Mouse (Mus musculus): Measurements from ENCODE around the gene Arhgap45.
A peak's percentile ranks its signal among the peaks of the same experiment; 100 is the strongest.

Gene Arhgap45

GRCm38 (mm10) chr10:79986963-79987362, 29.5 kb upstream of the Arhgap45 start:
- peak; percentile 49 for DNase-seq (ENCODE audit: low spot score)

DNA sequence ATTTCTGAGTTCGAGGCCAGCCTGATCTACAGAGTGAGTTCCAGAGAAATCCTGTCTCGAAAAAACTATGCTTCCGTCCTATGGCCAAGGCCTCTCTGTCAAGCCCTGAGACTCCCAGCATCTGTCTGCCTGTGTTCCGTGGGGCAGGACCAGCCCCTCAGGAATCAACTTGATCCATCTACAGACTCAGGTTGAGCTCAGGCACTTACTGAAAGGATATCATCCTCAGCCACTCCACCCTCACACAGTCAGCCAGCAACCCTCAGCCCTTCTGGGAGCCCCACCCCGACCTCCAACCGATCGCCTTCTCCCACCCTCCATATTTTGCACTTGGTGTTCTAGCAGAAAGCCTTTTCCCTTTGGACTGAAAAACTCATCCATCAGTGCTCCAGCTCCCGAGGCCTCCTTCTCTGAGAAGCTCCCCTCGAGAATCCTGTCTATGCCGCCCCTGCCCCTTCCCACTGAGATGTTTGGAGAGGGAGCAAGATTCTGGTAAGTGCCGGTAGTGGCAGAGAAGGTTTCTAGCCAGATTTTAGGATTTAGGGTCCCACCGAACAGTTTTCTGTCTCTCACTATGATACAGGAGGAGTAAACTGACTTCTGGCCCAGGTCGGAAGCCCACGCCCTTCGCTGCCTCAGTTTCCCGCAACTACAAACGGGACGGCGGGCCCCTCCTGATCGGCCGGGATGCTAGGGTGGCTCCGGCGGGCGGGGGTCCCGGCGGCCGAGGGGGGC, 28.5 kb upstream of the Arhgap45 start:
- no peak for DNase-seq (ENCODE audit: low spot score)

- DNase-seq (ENCODE audit: low spot score), result no peak
Measured at GRCm38 (mm10) chr10:79988506-79989271, 27.8 kb upstream of the Arhgap45 start, which contains the start of gene Cnn2. Gene Cnn2, plus strand, starts transcription at chr10:79988584.

DNA sequence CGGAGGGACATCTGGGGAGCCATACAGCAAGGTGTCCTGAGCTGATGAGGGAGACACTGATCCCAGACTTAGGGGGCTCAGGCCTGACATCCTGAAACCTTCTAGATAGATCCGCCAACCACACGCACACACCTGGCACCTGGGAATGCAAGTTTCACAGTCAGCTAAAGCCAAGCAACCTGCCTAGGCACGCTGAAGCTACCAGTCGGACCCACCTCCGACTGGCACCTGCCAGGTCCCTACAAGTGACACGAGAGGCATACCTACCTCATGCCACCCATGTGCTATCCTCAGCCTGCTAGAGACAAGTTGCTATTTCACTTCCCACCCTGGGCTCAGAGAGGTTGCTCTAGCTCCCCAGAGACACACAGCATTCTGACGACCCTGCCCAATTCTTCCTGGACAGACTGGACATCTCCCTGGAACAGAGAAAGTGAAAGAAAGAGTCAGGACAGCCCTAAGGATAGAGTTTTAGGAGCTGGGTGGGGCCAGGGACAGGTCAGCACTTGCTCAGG, 27.1 kb upstream of the Arhgap45 start:
- DNase-seq (ENCODE audit: low spot score), result no peak

DNA sequence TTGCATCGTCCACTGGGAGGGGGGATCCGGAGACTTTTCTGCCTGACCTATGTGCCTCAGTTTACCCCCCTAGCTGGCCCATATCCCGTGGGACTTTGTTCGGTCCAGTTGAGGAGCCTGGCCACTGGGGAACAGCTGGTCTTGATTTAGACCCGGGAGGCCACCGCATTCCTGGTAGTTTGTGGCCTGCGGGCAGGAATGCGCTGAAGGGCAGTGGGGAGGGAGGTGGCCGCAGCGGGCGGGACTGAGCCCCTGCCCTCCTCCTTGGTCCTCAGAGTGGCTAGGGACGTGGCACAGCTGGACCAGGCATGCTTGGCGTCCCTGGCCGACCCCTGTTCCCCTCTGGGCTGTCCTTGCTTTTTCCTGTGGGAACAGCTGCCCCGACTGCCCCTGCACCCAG, 26.6 kb upstream of the Arhgap45 start:
- DNase-seq (ENCODE audit: low spot score), result no peak

DNA sequence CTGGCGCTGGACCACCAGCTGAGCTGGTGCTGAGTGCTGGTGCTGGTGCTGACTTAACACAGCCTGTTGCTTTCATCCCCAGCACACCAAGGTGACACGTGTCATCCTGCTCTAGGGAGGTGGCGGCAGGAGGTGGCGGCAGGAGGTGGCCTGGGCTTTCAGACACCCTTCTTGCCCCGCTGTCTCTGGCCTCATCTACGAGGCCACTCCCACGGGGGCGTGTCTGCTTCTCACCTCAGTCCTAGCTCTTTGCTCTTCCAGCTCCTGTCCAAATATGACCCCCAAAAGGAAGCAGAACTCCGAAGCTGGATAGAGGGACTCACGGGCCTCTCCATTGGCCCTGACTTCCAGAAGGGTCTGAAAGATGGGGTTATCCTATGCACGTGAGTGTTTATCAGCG, 25.4 kb upstream of the Arhgap45 start:
- no peak for DNase-seq (ENCODE audit: low spot score)

DNA sequence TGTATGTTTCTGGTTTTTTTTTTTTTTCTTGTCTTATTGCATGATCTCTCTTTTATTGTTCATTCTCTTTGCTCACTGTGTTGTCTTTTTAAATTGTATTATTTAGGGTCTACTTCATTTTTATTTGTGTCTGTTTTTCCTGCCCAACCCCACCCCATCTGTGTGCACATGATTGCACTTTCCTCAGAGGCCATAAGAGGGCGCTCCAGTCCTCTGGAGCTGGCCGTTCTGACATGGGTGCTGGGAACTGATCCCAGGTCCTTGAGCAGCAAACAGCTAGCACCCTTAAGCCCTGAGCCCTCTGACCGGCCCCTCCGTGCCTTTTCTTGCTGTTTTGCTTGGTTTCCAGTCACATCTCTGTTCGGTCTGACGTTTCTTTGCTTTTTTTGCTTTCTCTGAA, 24.9 kb upstream of the Arhgap45 start:
- no peak for DNase-seq (ENCODE audit: low spot score)

DNA sequence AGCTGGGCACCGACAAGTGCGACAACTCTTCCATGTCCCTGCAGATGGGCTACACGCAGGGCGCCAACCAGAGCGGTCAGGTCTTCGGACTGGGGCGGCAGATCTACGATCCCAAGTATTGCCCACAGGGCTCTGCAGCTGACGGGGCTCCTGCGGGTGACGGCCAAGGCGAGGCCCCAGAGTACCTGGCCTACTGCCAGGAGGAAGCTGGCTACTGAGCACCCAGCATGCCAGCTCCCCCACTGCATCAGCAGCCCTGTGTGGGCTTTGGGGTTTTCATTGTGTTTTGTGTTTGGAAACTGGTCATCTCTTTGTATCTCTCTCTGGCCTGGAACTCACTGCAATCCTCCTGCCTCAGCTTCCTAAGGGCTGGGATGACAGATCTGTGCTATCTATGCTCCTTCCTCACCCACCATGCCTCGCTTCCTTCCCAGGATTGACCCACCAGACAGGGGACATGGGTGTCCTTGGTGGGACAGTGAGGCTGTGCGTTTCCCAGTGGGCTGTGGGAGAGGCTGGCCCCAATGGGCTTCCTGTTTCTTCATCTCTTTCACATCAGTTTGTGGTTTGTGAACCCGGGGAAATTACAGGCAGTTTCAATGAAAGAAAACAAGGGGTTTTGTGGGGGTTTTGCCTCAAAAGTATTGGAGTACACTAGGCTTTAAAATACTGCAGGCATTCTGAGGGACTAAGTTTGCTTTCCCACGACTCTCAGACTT, 21.9 kb upstream of the Arhgap45 start:
- no peak for DNase-seq (ENCODE audit: low spot score)

DNA sequence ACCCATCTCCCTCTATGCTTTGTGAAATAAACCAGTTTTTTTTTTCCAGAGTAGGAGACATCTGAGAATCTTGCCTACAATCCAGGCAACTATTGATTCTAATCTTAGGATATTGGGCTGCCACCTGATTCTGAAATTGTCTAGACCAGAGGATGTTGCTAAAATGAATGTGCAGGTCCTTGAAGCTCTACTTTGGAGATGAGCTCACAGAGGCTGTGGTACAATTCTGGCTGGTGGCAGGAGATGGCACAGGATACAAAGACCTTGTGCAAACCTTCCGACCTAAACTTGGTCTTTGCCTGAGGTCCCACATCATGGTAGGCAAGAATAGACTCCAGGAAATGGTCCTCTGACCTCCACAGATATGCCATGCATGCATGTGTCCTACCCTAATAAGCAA, 20.8 kb upstream of the Arhgap45 start:
- no peak for DNase-seq (ENCODE audit: low spot score)

DNA sequence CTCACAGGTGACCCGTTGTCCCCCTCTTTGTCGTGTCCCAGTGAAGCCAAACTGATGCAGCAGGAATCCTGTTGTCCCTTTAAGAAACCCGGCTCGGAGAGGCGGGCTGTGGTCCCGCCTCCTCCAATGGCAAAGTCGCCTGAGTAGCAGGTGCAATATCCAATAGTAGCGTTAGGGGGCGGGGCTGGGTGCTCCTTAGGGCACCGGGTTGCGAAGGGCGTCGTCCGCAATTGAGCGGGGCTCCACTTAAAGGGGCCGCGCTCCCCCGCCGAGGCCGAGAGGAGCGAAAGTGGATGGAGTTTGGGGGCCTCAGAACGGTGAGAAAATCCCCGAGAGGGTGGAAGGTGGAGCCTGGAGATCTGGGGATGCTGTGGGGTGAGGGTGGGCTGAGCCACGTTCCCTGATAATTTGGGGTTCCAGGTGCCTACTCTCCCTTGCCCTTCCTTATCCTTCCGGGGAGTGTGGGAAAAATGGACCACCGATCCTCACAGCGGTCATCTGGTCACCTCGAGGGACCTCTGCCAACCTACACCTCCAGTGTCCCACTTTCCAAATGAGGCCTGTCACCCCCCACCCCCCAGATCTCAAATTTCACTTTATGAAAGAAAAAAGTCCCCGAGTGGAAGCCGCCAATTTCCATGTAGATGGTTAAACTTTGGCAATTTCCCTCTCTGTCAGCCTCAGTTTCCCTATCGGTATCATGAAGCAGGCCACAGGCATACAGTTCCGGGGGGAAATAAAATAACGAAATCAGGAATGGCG, 20.0 kb upstream of the Arhgap45 start, which contains the start of gene Abca7:
Abca7 (plus strand) TSS at position 223 of the 762 bp plus-strand sequence.
- peak; percentile 90 for DNase-seq (ENCODE audit: low spot score)

DNA sequence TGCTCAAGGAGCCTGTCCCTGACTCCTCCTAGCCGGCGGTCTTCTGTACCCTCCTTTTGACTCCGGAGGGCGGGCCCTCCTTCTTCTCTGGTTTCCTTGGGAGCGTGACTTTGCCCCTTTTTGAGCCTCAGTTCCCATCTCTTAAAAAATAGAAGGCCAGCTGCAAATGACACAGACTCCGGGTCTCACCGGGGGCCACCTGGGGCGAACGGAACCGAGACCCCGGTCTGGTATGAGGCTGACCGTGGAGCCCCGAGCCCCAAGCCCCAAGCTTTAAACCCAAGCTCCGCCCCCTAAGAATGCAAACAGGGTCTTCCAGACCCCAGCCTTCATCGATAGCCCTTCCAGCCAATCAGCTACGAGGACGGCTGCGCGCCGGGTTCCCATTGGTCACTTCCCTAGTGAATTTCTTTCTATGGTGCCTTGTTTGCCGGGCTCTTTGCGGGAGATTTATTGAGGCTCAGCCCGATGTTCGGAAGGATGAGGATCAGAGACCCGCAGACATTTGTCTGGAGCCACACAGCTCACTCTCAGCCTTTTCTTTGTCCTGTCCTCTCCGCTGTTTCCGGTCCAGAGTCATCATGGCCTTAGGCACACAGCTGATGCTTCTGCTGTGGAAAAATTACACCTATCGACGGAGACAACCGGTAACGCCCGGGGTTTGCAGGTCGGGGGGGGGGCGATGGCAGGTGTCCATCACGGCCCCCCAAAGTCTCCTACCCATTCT, 19.3 kb upstream of the Arhgap45 start:
- DNase-seq (ENCODE audit: low spot score), result no peak

- peak; percentile 74 for DNase-seq (ENCODE audit: low spot score)
Measured at GRCm38 (mm10) chr10:79997819-79998218, 18.6 kb upstream of the Arhgap45 start.

DNA sequence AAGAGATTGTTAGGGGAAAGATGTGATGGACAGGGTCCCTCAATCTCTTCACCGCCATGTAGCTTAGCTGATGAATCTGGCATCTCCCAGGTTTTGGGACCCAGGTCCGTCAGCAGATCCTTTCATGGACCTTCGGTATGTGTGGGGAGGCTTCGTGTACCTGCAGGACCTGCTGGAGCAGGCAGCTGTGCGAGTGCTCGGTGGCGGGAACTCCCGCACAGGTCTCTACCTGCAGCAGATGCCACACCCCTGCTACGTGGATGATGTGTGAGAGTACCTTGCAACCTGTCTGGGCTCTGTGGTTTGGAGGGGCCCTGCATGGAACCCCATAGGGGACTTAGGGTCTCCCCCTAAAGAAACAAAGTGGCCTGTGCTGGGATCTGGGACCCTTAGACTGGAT, 14.5 kb upstream of the Arhgap45 start:
- no peak for DNase-seq (ENCODE audit: low spot score)

GRCm38 (mm10) chr10:80002829-80003228, 13.6 kb upstream of the Arhgap45 start:
- DNase-seq (ENCODE audit: low spot score), result no peak

DNA sequence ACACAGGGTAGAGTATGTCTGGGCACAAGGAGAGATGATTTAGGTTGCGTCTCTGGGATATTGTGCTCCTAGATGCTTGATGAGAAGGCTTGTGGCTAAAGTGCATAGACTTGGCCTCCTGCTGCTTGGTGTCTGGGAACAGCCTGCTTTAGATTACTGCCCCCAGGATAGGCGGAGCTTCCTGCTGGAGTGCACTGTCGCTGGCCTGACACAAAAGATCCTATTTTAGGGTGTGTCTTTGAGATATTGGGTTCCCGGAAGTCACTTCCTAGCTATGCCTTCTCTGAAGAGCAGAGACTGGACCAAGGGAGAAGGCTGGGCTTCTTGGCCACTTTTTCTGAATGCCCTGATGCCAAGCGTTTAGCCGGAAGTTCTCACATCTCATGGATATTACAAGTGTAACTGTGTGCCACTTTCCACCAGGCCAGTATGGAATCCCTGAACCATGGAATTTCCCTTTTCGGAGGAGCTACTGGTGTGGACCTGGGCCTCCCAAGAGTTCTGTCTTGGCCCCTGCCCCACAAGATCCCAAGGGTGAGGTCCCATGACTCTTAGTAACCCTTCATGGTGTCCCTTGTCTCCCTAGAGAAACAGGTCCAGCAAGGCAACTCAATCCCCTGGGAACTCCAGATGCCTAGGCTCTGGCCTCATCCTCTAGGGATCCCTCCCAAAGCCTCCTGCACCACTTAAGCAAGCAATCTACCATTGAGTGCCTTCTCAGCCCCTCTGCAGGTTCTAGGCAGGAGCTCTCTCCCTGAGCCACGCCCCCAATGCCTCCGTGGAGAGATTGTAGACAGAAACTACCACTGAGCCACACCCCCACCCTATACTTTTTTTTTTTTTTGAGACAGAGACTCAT, 12.8 kb upstream of the Arhgap45 start:
- no peak for DNase-seq (ENCODE audit: low spot score)

GRCm38 (mm10) chr10:80004233-80004705, 12.2 kb upstream of the Arhgap45 start:
- DNase-seq (ENCODE audit: low spot score), result peak; percentile 72

- no peak for DNase-seq (ENCODE audit: low spot score)
Measured at GRCm38 (mm10) chr10:80011740-80012139, 4.7 kb upstream of the Arhgap45 start.

GRCm38 (mm10) chr10:80013609-80014008, 2.8 kb upstream of the Arhgap45 start:
- DNase-seq (ENCODE audit: low spot score), result no peak

DNA sequence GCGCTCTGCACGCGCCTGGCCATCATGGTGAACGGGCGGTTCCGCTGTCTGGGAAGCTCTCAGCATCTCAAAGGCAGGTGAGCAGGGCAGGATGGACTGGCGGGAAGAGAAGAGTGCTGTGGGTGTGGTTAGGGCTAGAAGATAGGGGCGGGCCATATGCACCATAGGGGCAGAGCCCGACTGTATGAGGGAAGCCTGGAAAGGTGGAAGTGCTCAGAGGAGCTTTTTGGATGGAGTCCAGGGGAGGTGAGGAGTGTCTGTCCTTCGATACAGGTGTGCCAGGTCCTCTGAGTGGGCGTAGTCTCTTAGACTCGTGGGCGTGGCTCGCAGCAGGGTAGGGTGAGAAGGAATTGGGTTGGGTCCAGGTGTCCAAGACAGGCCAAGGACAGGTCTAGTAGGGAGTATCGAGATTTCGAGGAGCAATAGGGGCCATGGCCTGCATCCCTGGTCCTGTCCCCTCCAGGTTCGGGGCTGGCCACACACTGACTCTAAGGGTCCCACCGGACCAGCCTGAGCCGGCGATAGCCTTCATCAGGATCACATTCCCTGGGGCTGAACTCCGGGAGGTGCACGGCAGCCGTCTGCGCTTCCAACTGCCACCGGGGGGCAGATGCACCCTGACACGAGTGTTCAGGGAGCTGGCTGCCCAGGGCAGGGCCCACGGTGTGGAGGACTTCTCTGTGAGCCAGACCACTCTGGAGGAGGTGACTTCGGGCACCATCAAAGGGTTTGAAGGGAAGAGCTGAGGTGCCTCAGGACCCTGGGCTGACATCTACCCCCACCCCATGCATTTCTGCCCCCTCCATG, 1.8 kb upstream of the Arhgap45 start:
- no peak for DNase-seq (ENCODE audit: low spot score)
